Mouse (Mus musculus): Measurements from ENCODE around the gene BC034090.
"Not testable (repeated sequence)": the region's sequence is repeated elsewhere in the genome, so short reads cannot be mapped to it uniquely, and the experiment has no call there.

The BC034090 gene

GRCm38 (mm10) chr1:155192805-155193368 lies 51.4 kb downstream of the BC034090 start:
- no peak for DNase-seq (ENCODE audit: low read depth, low spot score)

- no peak for DNase-seq (ENCODE audit: low read depth, low spot score)
Measured at GRCm38 (mm10) chr1:155191671-155192070, 52.6 kb downstream of the BC034090 start.

- DNase-seq (ENCODE audit: low read depth, low spot score): no peak
Measured at GRCm38 (mm10) chr1:155191219-155191618, 53.0 kb downstream of the BC034090 start.

GRCm38 (mm10) chr1:155188656-155189055 lies 55.6 kb downstream of the BC034090 start:
- DNase-seq (ENCODE audit: low read depth, low spot score): no peak

GRCm38 (mm10) chr1:155184191-155184590 lies 60.1 kb downstream of the BC034090 start:
- no peak for DNase-seq (ENCODE audit: low read depth, low spot score)

DNA sequence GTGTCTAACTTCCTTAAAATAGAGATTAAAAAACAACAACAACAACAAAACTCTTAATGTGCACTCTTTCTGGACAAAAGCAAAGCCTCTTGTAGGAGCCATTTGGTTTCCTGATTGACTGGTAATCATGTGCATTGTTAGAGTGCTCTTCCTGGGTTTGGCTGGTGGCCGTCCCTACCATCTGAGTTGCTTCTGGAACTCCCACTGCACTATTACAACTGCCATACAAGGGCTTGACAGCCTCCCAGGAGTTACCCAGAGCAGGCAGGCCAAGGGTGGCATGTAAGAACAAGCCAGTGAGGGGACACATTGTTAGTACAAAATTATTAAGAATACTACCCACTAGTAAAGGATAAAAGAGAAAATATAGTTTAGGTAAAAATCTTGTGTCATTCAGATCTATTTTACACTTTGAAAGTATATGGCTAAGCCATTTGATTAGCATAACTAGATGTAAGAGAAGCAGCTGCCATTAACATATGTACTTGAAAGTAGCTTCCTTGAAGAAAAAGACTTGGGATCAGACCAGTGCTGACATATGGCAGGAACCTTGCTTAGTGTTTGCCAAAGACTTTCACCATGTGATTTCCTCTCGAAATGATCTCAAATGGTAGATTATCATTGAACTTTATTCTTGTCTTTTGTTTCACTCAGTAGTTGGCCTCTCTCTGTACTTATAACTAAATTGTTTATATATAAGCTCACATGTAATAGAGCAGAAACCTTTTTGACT lies 65.9 kb downstream of the BC034090 start:
- no peak for DNase-seq (ENCODE audit: low read depth, low spot score)

DNA sequence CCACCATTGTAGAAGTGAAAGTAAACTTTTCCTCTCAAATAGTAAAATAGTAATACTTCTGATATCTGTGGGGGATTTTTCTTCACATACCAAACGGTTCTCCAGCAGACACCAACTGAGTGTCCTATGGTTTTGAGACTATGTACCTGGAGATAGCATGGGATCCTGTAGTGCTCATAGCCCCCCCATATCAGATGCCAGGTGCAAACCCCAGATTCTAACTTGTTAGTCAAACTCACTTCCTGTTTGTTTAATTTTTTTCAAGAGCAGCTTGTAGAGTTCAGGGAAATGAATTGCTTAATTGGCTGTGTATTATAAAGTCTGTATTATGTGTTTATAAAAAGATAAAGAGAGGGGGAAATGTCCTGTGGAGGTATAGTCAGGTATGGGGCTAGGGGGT lies 69.8 kb downstream of the BC034090 start:
- no peak for DNase-seq (ENCODE audit: low read depth, low spot score)

DNA sequence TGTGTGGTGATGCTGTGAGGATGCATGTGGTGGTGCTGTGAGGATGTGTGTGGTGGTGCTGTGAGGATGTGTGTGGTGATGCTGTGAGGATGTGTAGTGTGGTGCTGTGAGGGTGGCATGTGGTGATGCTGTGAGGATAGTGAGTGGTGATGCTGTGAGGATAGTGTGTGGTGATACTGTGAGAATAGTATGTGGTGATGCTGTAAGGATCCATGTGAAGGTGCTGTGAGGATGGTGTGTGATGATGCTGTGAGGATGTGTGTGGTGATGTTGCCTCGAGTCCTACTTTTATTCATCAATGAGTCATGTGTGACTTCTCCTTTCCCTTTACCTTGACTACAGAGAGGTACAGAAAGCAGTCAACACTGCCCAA lies 70.6 kb downstream of the BC034090 start:
- DNase-seq (ENCODE audit: low read depth, low spot score): not testable (repeated sequence)

DNA sequence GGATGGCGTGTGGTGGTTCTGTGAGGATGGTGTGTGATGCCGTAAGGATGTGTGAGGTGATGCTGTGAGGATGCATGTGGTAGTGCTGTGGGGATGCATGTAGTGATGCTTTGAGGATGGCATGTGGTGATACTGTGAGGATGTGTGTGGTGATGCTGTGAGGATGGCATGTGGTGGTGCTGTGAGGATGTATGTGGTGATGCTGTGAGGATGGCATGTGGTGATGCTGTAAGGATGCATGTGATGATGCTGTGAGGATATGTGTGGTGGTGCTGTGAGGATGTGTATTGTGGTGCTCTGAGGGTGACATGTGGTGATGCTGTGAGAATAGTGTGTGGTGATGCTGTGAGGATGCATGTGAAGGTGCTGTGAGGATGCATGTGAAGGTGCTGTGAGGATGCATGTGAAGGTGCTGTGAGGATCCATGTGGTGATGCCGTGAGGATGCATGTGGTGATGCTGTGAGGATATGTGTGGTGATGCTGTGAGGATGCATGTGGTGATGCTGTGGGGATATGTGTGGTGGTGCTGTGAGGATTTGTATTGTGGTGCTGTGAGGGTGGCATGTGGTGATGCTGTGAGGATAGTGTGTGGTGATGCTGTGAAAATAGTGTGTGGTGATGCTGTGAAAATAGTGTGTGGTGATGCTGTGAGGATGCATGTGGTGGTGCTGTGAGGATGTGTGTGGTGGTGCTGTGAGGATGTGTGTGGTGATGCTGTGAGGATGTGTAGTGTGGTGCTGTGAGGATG lies 71.2 kb downstream of the BC034090 start:
- DNase-seq (ENCODE audit: low read depth, low spot score): no peak

- no peak for DNase-seq (ENCODE audit: low read depth, low spot score)
Measured at GRCm38 (mm10) chr1:155169935-155170334, 74.3 kb downstream of the BC034090 start.

DNA sequence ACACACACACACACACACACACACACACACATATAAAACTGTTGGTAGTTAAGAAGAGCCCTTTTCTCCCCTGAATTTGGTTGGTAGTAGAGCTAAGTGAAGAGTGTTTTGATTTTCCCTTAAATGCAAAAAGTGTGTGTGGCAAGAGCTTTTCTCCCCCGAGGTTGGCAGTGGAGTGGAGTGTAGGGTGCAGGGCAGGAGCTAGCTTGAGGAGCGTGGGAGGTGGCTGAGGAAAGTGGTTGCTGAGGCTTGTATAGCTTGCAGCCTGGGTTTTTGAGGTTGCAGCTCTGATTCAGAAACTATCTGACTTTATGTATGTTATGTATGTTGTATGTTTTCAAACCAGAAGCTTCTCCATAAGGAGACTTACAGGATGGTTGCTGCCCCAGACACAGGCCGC lies 76.8 kb downstream of the BC034090 start:
- DNase-seq (ENCODE audit: low read depth, low spot score): no peak

Data from retina, postnatal 7 days (tissue).